Mouse (Mus musculus) erythroblast, adult 5-6 weeks (primary cell): ENCODE results near the gene Trim6. TPM values are rescaled to one million over a fixed set of nuclear protein-coding genes. Genes with fewer than 3 reads are reported as not detected.
"Not testable (repeated sequence)": the region's sequence is repeated elsewhere in the genome, so short reads cannot be mapped to it uniquely, and the experiment has no call there.

Experiments used
- ATAC-seq: replicated peaks from 2 replicates; pipeline ENCODE4 v1.8.0; 2016; ENCODE audit warnings: moderate number of reproducible peaks, mild to moderate bottlenecking, moderate TSS enrichment, inconsistent platforms; ENCODE audit not compliant: poor library complexity, low FRiP score, severe bottlenecking
- total RNA-seq, 2 experiments: library from RNA; stranded (forward) in 1 of 2; stranded (reverse) in 1 of 2; fragments of 150-400 nt in 1 of 2; fragments of 200-764, 138-1000 nt in 1 of 2; gene quantifications; 2 replicates each; pipeline versions ENCODE4 v1.2.3 to v1.2.4; 2015 to 2017; ENCODE audit warnings: low replicate concordance in 2 of 2

Gene Trim6
- not detected in 2 replicates for total RNA-seq (2015; ENCODE audit: low replicate concordance)
- 0.09 and 0.56 TPM in 2 replicates for total RNA-seq (2017; ENCODE audit: low replicate concordance)

DNA sequence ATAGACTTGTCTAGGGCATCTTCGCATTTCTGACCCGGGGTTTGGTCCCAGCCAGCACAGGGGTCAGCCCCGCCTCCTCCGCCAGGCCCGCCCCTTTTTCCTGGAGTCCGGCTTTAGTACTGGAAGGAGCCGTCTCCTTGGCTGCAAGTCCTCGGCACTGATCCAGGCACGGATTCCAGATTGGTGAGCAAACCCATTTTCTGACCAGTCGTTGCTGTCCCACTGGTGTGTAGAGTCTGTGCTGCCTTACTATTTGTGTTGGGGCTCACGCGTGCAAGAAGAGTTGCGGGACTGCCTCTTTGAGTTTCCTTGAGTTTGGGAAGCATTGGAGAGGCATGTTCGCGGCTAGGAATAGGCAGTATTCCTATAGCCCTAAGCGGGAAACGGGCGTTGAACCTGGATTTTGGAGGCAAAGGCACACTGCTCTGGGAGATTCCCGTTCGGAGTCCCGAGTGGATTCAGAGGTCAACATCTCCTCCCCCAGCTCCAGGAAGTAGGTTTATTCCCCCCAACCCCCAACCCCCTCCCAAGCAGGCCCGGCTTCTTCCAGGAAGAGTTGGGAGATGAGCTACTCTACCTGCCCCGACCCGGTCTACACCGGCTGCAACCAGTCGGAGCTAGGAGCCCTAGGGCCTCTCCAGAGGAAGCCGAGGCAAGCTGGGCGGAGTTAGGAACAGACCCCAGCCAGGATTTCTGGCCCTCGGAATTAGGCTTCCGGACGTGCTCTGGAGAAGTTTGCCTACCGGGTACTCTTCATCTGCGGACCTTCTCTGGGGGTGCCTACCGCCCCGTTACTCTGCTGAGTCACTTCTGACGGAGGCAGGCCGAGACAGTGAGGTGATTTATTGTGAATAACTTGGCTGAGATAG lies at the start of gene Trim6:
Gene Trim6, plus strand, starts transcription at position 93 of the 869 bp plus-strand sequence.
- ATAC-seq = no peak

DNA sequence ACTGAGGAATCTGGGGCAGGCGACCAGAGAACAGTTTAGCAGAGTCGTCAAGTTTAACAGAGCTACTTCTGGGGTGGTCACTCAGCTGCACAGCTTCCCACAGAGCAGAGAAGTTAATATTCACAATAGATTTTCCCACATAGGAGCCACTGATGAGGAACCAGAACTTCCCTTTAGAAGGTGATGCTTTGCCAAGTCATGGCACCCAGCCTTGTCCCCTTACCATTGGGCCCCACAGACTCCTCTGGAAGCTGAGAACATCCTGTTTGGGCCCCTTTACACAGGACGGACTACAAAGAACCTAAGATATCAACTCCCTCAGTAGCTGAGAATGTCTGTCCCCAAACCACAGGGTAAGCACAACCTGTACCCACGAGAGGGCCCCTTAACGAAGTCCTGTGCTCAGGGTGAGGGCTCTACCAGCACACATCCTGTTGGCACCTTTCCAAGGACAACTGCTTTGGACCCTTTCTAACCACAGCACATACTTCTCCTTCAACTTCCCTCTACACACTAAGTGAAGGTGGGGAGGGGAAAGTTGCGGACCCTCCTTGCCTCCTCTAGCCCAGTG lies 48.9 kb upstream of the Trim6 start:
- no peak for ATAC-seq

DNA sequence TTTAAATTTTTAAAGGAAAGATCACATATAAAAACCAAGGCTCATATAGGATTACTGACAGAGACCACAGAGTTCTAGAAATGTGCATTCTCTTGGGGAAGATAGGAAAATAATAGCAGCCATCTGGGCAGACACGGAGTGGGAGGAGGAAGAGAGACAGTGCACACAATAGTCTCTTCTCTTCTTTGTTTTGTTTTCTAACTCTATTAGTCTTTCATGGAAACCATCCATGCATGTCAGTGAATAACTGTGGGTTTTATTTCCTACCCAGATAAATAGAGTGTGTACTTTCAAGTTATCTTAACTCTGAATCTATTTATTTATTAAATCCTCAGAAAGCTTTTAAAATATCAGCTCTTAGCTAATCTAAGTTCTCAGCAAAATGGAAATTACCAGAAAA lies 43.5 kb upstream of the Trim6 start:
- no peak for ATAC-seq

DNA sequence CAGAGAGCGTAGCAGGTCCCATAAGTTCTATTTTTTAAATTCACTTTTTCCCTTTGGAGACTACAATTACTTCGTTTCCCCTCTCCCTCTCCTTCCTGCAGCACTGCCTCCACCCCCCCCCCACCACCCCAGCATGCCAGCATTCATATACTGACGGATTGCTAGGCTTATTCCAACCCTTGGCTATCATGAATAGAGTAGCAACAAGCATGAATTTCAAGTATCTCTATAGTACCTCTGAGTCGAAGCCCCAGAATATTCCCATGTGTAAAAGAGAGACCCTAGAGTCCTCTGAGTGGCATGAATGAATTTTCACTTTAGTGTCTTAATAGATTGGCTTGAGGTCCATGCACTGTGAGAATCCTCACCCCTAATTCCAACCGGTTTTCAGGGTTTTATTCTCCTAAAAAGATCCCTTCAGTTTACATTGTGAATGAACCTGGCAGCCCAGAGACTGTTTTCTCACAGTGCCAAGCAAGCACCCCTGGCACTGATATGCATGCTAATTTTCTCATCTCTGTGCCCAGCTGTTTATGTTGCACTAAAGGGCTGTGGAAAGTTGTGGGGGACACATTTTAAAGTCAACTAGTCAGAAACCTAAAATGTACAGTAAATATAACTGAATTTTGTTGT lies 40.1 kb upstream of the Trim6 start:
- no peak for ATAC-seq

DNA sequence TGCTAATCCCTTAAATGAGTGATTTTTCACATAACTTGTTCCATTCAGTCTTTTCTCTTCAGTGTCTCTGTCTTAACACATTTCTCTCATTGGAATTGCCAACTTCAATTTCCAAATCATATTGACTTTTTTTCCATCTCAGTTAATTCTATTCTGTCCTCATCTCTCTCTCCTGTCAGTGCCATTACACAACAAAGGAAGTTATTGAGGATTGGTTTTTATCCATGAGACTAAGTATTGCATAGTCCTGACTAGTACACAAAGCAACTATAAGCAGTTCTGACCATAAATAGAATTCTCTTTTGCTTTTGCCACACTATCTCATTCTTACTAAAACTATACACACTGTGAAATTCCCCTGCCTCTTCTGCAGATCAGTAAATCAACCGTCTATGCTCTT lies 39.5 kb upstream of the Trim6 start:
- ATAC-seq = no peak

DNA sequence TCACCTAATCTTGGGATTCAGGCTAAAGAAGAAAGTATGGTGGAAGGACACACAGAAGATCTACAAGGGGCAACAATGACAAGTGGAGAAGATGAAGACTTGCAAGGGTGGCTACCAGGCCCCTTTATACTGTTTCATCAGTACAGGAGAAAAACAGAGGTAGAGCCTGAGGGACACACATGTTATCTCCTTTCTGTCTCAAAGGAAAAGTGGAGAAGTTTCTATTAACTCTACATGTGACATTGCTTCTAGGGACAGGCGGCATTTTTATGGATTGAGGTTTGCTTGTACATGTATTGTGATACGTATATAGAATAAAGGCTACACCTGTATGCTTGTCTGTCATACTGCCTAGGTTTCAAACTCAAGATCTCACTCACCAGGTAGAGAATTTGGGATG lies 35.3 kb upstream of the Trim6 start, which contains the start of gene Olfr648:
Gene Olfr648, minus strand, starts transcription at position 101 of the 400 bp plus-strand sequence.
- ATAC-seq = no peak

DNA sequence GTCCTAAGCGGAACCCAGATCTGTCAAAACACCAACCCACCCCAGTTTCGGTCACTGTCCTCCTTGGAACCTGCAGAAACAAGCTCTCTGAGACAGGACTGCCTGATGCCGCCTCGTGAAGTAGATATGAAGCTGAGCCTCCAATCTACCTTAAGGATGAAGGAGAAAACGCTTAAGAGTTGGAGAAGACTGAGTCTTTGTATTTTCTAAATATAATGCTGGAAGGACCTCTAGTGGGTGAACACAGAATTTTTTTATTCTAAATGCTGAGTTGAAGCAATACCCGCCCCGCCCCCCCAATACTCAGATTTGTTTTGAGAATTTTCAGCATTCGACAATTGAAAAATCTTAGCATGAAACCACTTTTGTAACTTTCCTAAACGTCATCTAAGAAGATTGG lies 27.3 kb upstream of the Trim6 start:
- no peak for ATAC-seq

DNA sequence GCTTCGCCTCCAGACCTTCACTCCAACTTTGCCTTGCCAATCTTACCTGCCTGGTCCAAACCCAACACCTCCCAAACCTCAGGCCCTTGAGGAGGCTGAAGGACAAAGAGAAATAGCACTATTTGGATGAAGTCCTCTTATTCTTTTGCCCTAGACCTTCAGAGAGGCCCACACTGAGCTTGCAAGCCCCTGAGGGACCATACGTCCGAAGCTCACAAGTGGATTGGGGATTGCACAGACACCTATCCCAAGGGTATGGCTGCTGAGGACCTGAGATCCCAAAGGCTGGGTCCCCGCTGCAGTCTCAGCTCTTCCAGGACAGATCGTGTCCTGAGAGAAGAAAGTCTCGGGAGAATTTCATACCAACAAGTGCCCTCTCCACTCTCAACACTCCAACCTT lies 22.7 kb upstream of the Trim6 start, which contains the start of gene Olfr649:
Gene Olfr649, minus strand, starts transcription at position 101 of the 400 bp plus-strand sequence.
- ATAC-seq = no peak

DNA sequence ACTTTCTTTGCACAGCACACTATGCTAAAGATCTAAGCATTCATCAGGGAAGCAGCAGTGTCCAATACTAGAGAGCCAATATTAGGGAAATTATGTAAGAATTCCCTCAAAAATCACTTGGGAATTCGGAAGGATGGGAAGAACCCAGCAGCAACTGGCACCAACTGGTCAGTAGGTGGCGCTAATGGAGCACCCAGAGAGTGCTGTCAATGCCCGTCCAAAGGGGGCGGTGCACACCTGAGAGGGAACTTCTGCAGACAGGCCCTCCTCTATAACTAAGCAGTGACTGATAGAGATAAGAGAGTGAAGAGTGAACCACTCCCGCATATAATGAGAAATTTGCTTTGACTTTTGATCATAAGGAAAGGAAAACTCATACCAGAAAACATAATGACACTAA lies 18.8 kb upstream of the Trim6 start:
- peak; percentile 85 for ATAC-seq

DNA sequence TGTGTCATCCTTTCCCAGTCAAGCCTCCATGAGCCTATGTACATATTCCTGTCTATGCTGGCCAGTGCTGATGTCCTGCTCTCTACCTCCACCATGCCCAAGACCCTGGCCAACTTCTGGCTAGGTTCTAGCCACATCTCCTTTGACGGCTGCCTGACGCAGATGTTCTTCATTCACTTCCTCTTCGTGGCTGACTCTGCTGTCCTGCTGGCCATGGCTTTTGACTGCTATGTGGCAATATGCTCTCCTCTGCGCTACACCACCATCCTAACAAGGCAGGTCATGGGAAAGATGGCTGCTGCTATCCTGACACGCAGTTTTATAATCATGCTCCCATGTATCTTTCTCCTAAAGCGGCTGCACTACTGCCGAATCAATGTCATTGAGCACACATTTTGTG lies 12.4 kb upstream of the Trim6 start:
- ATAC-seq = no peak

DNA sequence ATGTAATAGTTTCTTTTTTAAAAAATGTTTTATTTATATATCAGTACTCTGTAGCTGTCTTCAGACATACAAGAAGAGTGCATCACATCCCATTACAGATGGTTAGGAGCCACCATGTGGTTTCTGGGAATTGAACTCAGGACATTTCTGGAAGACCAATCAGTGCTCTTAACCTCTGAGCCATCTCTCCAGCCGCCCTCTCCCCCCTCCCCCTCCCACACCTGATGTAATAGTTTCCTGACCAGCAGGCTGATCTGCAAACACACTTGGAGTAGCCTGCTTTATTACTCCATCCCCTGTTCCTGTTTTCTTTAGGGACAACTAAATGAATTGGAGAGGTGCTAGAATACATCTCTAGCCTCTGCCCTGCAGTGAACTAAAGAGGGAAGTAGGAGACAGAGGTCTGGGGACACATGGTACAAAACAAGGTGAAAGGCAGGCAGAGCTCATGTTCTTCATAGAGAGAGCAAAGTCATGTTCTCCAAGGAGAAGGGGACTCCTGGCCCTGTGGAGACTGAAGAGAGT lies 2.5 kb upstream of the Trim6 start:
- no peak for ATAC-seq

DNA sequence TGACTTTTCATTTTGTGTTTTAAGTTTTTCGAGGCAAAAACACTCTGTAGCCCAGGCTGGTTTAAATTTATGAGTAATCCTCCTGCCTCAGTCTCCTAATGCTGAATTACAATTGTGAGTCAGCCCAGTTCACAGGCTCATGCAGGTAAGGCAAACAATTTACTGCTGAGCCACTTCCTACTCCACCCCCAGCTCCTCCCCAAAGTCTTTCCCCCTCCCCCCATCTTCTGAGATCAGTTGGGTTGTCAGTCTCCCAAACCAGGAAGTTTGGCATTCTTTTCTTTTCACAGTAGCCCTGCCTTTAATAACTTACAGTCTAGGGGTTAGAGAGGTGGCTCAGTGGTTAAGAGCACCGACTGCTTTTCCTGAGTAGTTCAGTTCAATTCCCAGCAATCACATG lies 712 bp upstream of the Trim6 start:
- no peak for ATAC-seq

DNA sequence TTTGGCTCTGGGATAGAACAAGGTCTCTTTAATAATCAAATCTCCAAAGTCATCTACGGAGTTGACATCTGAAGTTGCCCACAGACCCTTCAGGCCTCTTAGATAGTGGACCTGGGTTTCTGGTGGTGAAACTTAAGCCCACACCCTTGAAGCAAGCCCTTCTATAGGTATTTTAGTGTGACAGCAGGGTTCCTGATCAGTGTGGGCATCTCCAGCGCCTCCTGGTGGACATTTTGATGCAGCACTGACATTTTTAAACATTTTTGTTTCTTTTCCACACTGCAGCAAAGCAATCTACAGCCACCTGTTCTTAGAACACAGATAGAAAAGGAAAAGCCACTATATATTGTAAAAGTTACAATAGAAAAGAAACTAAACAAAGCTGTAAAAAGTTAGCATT lies 12.6 kb downstream of the Trim6 start:
- 0 out of 2 replicates have a peak, but pooled peaks have one; percentile 74 for ATAC-seq

DNA sequence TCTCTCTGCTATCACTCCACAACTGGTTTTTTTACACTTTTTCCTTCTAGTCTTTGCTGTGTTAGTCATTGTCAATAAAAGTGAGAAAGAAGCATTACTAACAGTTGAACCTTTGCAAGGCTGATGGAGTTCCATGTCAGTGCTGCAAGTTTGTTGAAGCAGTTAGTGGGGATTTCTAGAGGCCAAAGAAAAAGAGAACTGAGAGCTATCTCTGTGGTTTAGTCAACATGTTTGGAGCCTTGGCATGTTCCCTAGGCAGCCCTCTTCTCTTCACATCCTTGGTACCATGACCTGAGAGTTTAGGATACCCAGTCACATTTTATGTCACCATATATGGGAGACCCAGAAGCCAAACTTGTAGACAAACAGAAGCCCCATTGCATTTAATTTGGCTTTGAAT lies 22.3 kb downstream of the Trim6 start:
- ATAC-seq = no peak

DNA sequence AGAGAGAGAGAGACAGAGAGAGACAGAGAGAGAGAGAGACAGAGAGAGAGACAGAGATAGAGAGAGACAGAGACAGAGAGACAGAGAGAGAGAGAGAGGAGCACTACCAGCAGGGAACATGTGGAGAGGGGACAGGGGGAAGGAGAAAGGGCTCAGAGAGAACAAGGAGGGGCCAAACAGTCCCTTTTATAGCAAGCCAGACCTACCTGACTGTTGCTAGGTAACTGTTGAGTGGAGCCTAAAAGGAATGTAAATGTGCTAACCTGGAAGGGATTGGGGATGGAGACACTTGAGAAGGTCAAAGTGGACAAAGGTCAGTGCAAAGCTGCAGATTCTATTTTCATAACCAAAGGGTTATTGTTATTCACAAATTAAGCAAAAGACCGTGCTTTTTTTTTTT lies 25.0 kb downstream of the Trim6 start:
- no peak for ATAC-seq

DNA sequence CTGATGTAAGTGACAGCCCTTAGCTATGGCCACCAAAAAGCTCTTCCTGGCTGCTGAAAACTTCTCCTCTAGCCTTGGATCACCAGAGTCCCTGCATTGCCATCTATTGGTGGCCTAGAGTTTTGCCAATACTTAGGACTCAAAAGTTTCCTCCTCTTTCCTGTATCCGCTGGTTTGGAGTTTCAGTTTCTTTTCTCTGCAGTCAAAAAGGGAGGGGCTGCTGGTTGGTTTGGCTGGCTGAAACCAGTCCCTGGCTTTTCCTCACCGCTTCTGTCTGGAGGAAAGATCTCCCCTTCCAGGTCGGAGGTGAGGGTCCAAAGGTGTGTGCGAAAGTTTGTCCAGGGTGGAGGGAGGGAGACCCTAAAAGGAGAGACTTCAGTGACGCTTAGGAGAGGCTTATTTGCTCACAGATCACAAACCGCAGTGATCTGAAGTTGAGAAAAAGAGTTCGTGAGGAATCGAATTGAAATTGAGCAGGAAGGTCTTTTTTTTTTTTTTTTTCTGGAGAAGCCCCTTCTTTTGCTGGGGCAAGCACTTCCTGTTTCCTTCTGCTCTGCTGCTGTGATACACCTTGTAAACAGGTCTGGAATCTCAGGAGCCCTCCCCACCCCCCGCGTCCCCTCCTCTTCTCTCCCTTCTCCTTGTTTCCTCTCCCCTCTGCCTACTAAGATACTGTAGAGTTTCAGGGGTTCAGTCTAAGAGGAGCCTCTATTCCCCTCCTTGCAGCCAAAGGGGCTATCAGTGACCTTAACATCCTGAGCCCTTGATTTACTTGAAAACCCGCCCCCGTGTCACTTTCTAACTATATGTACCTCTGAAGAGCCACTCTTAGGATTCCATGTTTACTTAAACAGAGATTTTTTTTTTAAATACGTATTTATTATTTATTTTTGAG lies 25.9 kb downstream of the Trim6 start, which contains the start of gene Trim34a:
Gene Trim34a, plus strand, starts transcription at position 171 of the 895 bp plus-strand sequence.
- ATAC-seq = peak; percentile 97

DNA sequence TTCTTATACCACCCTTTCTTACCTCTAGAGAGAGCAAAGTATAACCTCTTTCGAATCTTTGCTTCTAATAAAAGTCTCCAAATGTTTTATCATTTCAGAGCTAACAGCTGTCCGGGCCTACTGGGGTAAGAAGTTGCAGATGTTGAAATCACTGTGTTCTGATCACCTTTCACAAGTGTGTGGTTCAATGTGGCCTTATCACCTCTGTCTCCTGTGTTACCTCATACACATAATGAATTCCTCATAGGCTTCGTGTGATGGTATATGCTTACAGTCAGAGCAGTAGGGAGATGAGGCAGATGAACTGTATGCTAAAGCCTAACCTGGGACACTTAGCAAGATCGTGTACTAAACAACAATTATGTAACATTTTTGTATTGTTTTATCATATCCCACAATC lies 41.8 kb downstream of the Trim6 start:
- not testable (repeated sequence) for ATAC-seq

DNA sequence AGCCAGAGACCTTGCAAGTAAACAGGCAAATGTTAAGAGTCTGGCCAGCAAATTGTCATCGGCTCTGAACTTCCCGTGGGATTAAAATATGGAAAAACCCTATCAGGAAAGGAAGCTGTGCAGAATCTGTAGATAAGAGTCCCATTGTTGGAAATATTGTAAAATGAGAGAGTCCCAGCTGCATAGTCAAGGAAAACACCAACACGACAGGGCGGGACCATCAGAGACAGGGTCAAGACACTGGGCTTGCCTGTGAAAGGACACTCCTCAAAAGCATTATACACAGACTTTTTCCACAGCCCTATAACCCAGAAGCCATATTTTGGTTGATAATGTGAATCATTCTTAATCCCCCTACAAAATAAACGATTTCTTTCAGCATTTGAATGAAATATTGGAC lies 46.7 kb downstream of the Trim6 start:
- ATAC-seq = not testable (repeated sequence)

DNA sequence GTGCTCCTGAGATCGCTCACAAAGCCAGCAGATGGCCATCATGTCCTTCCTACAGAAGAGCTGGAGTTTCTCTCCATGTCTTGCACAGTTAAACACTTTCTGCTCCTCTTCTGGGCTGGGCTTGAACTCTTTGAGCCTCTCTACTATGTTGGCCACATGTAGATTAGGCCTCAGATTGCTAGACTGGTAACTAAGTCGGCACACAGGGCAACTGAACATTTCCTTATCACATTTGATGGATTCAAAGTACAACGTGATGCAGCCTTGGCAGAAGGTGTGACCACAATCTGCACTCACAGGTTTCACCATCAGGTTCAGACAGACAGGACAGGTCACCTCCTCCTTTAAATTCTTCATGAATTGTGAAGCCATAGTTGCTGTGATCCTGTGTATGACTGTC lies 60.8 kb downstream of the Trim6 start:
- ATAC-seq = not testable (repeated sequence)
